Comparison of ENCODE assay signal across 7 mouse cellular contexts in genomic region chr7:45051601-45051974, GRCm38 (mm10). TPM values are rescaled to one million over a fixed set of nuclear protein-coding genes. Genes with fewer than 3 reads are reported as not detected.
DNase-seq lines count a peak whose midpoint lies in the region; ATAC-seq and TF ChIP-seq lines count a peak whose summit lies in the region.

No protein-coding gene starts in this region.

- H3K36me3 ChIP-seq in lung, embryonic 16.5 days (ENCODE audit: control insufficient read depth, insufficient read depth, low read length) = peaks cover 33% of the 10 kb centered on the region
- H3K36me3 ChIP-seq in embryonic facial prominence, embryonic 15.5 days = peaks cover 38% of the 10 kb centered on the region
- peaks cover 38% of the 10 kb centered on the region for H3K36me3 ChIP-seq in intestine, postnatal 0 days (ENCODE audit: control insufficient read depth, insufficient read depth)
- H3K36me3 ChIP-seq in neural tube, embryonic 15.5 days = peaks cover 37% of the 10 kb centered on the region

- no peak for ATAC-seq in lung, embryonic 16.5 days (ENCODE audit: low read depth)
- ATAC-seq in embryonic facial prominence, embryonic 15.5 days (ENCODE audit: insufficient number of reproducible peaks, low FRiP score, low TSS enrichment, low read depth) = no peak
- ATAC-seq in intestine, postnatal 0 days = no peak
- ATAC-seq in neural tube, embryonic 15.5 days (ENCODE audit: low FRiP score) = no peak

- peak overlapping the region; percentile 90 for H3K4me3 ChIP-seq in lung, embryonic 16.5 days (ENCODE audit: low read length)
- H3K4me3 ChIP-seq in embryonic facial prominence, embryonic 15.5 days (replicated peaks) = peak overlapping the region; percentile 79
- peak overlapping the region; percentile 90 for H3K4me3 ChIP-seq in intestine, postnatal 0 days (ENCODE audit: low read depth, low read length)
- peak overlapping the region; percentile 81 for H3K4me3 ChIP-seq in neural tube, embryonic 15.5 days (replicated peaks)

- peak overlapping the region; percentile 95 for H3K4me2 ChIP-seq in lung, embryonic 16.5 days (ENCODE audit: low read depth, low read length)
- H3K4me2 ChIP-seq in embryonic facial prominence, embryonic 15.5 days (replicated peaks) = peak overlapping the region; percentile 94
- peak overlapping the region; percentile 94 for H3K4me2 ChIP-seq in intestine, postnatal 0 days (replicated peaks; ENCODE audit: low read depth)
- H3K4me2 ChIP-seq in neural tube, embryonic 15.5 days = peak overlapping the region; percentile 97

- no peaks in the 10 kb centered on the region for H3K9me3 ChIP-seq in lung, embryonic 16.5 days (ENCODE audit: control insufficient read depth, low read length)
- H3K9me3 ChIP-seq in embryonic facial prominence, embryonic 15.5 days (replicated peaks) = no peaks in the 10 kb centered on the region
- H3K9me3 ChIP-seq in intestine, postnatal 0 days (ENCODE audit: control insufficient read depth) = no peaks in the 10 kb centered on the region
- H3K9me3 ChIP-seq in neural tube, embryonic 15.5 days (replicated peaks) = no peaks in the 10 kb centered on the region

- H3K27ac ChIP-seq in lung, embryonic 16.5 days (ENCODE audit: low read length) = peak overlapping the region; percentile 100
- H3K27ac ChIP-seq in embryonic facial prominence, embryonic 15.5 days (replicated peaks) = peak overlapping the region; percentile 100
- H3K27ac ChIP-seq in intestine, postnatal 0 days (ENCODE audit: low read depth, low read length) = no peak overlapping the region
- H3K27ac ChIP-seq in neural tube, embryonic 15.5 days (replicated peaks) = peak overlapping the region; percentile 99

- no peak for DNase-seq in lung, postnatal 10 days
- no peak for DNase-seq in thymus, postnatal 36 days
- no peak for DNase-seq in layer of hippocampus, adult 8-10 months (ENCODE audit: low spot score in 2 of 2)

- H3K9ac ChIP-seq in lung, embryonic 16.5 days (ENCODE audit: low read length) = peak overlapping the region; percentile 76
- peak overlapping the region; percentile 83 for H3K9ac ChIP-seq in embryonic facial prominence, embryonic 15.5 days
- 0 out of 2 replicates have a peak overlapping the region, but pooled peaks have one; percentile 75 for H3K9ac ChIP-seq in intestine, postnatal 0 days (ENCODE audit: low read depth, low read length)
- peak overlapping the region; percentile 66 for H3K9ac ChIP-seq in neural tube, embryonic 15.5 days (replicated peaks)

- WGBS in lung, embryonic 16.5 days = 2% methylated on average over 13 of the region's 13 CpGs
- 1% methylated on average over 13 of the region's 13 CpGs for WGBS in embryonic facial prominence, embryonic 15.5 days
- WGBS in intestine, postnatal 0 days = 5% methylated on average over 13 of the region's 13 CpGs
- 2% methylated on average over 13 of the region's 13 CpGs for WGBS in neural tube, embryonic 15.5 days

- H3K27me3 ChIP-seq in lung, embryonic 16.5 days (ENCODE audit: control insufficient read depth, insufficient read depth, low read depth, low read length) = no peaks in the 10 kb centered on the region
- H3K27me3 ChIP-seq in embryonic facial prominence, embryonic 15.5 days = no peaks in the 10 kb centered on the region
- H3K27me3 ChIP-seq in intestine, postnatal 0 days (replicated peaks; ENCODE audit: control insufficient read depth, insufficient read depth, low read length) = no peaks in the 10 kb centered on the region
- H3K27me3 ChIP-seq in neural tube, embryonic 15.5 days (replicated peaks) = no peaks in the 10 kb centered on the region

- H3K4me1 ChIP-seq in lung, embryonic 16.5 days (replicated peaks; ENCODE audit: control insufficient read depth, insufficient read depth, low read length) = peaks cover 19% of the 10 kb centered on the region
- peaks cover 29% of the 10 kb centered on the region for H3K4me1 ChIP-seq in embryonic facial prominence, embryonic 15.5 days
- H3K4me1 ChIP-seq in intestine, postnatal 0 days (replicated peaks; ENCODE audit: control insufficient read depth, insufficient read depth, low read length) = peaks cover 4% of the 10 kb centered on the region; the same call in 1 of the 2 replicates
- H3K4me1 ChIP-seq in neural tube, embryonic 15.5 days = peaks cover 43% of the 10 kb centered on the region

- TF ChIP-seq CTCF in intestine, postnatal 0 days (IDR thresholded peaks at IDR 0.05; ENCODE audit: low read depth) = no peak

RNA-seq across cellular contexts. Expression of gene Prr12, which starts 1.1 kb away (rescaled TPM):
- 9.2 TPM in 2 replicates for polyA plus RNA-seq in lung, embryonic 16.5 days (2015; fragmentation: Nextera tagmentation; extraction: Ambion mirVana)
- polyA plus RNA-seq in embryonic facial prominence, embryonic 15.5 days (2015; fragmentation: Nextera tagmentation; extraction: Ambion mirVana) = 11.9 and 12.1 TPM in 2 replicates
- 2.4 and 2.6 TPM in 2 replicates for polyA plus RNA-seq in intestine, postnatal 0 days (2015; fragmentation: Nextera tagmentation; extraction: Ambion mirVana)
- 11.4 and 12.3 TPM in 2 replicates for polyA plus RNA-seq in neural tube, embryonic 15.5 days (2015; fragmentation: Nextera tagmentation; extraction: Ambion mirVana)
- total RNA-seq in layer of hippocampus, adult 8-10 months (2022) = 10 to 100 TPM; 72.9 to 75.3 (median 73.6) TPM

RNA-seq across cellular contexts. Expression of gene Nosip, which starts 10.6 kb away (rescaled TPM):
- 72.5 and 77.8 TPM in 2 replicates for polyA plus RNA-seq in lung, embryonic 16.5 days (2015; fragmentation: Nextera tagmentation; extraction: Ambion mirVana)
- polyA plus RNA-seq in embryonic facial prominence, embryonic 15.5 days (2015; fragmentation: Nextera tagmentation; extraction: Ambion mirVana) = 68.5 and 73.6 TPM in 2 replicates
- 38.9 and 40.5 TPM in 2 replicates for polyA plus RNA-seq in intestine, postnatal 0 days (2015; fragmentation: Nextera tagmentation; extraction: Ambion mirVana)
- polyA plus RNA-seq in neural tube, embryonic 15.5 days (2015; fragmentation: Nextera tagmentation; extraction: Ambion mirVana) = 65.8 and 66.5 TPM in 2 replicates
- 10 to 100 TPM; 42.2 to 53.5 (median 49.8) TPM for total RNA-seq in layer of hippocampus, adult 8-10 months (2022)

RNA-seq across cellular contexts. Expression of gene Prrg2, which starts 10.9 kb away (rescaled TPM):
- polyA plus RNA-seq in lung, embryonic 16.5 days (2015; fragmentation: Nextera tagmentation; extraction: Ambion mirVana) = 28.7 and 31.9 TPM in 2 replicates
- polyA plus RNA-seq in embryonic facial prominence, embryonic 15.5 days (2015; fragmentation: Nextera tagmentation; extraction: Ambion mirVana) = 26.0 and 26.9 TPM in 2 replicates
- 56.8 and 59.0 TPM in 2 replicates for polyA plus RNA-seq in intestine, postnatal 0 days (2015; fragmentation: Nextera tagmentation; extraction: Ambion mirVana)
- polyA plus RNA-seq in neural tube, embryonic 15.5 days (2015; fragmentation: Nextera tagmentation; extraction: Ambion mirVana) = 16.5 and 18.1 TPM in 2 replicates
- total RNA-seq in layer of hippocampus, adult 8-10 months (2022) = 1 to 10 TPM; 6.5 to 7.6 (median 6.9) TPM

RNA-seq across cellular contexts. Expression of gene Rras, which starts 33.8 kb away (rescaled TPM):
- 54.6 and 59.7 TPM in 2 replicates for polyA plus RNA-seq in lung, embryonic 16.5 days (2015; fragmentation: Nextera tagmentation; extraction: Ambion mirVana)
- polyA plus RNA-seq in embryonic facial prominence, embryonic 15.5 days (2015; fragmentation: Nextera tagmentation; extraction: Ambion mirVana) = 41.3 and 47.6 TPM in 2 replicates
- 94.6 and 100 TPM in 2 replicates for polyA plus RNA-seq in intestine, postnatal 0 days (2015; fragmentation: Nextera tagmentation; extraction: Ambion mirVana)
- 14.2 and 24.2 TPM in 2 replicates for polyA plus RNA-seq in neural tube, embryonic 15.5 days (2015; fragmentation: Nextera tagmentation; extraction: Ambion mirVana)
- 10 to 100 TPM; 13.7 to 16.8 (median 15.2) TPM for total RNA-seq in layer of hippocampus, adult 8-10 months (2022)

RNA-seq across cellular contexts. Expression of gene Scaf1, which starts 35.4 kb away (rescaled TPM):
- polyA plus RNA-seq in lung, embryonic 16.5 days (2015; fragmentation: Nextera tagmentation; extraction: Ambion mirVana) = 28.9 and 30.7 TPM in 2 replicates
- polyA plus RNA-seq in embryonic facial prominence, embryonic 15.5 days (2015; fragmentation: Nextera tagmentation; extraction: Ambion mirVana) = 40.7 and 41.9 TPM in 2 replicates
- 21.7 and 22.6 TPM in 2 replicates for polyA plus RNA-seq in intestine, postnatal 0 days (2015; fragmentation: Nextera tagmentation; extraction: Ambion mirVana)
- polyA plus RNA-seq in neural tube, embryonic 15.5 days (2015; fragmentation: Nextera tagmentation; extraction: Ambion mirVana) = 43.3 and 46.1 TPM in 2 replicates
- total RNA-seq in layer of hippocampus, adult 8-10 months (2022) = 100 to 1,000 TPM; 163 to 173 (median 167) TPM
